Mouse (Mus musculus) embryonic facial prominence, embryonic 11.5 days (tissue): ENCODE data around the gene Ppp1r3g. TPM values are rescaled to one million over a fixed set of nuclear protein-coding genes. Genes with fewer than 3 reads are reported as not detected.

Source experiments
- ATAC-seq: fragments of 200-750 bp; cut with Nextera tagmentation; replicated peaks from 2 replicates; pipeline ENCODE4 v1.8.0; 2017; ENCODE audit warnings: low read depth; ENCODE audit not compliant: insufficient number of reproducible peaks, low FRiP score, low TSS enrichment
- DNase-seq: peaks from one replicate; pipeline ENCODE4 v3.0.0-alpha.2; 2015; ENCODE audit warnings: low spot score
- H3K27ac ChIP-seq: fragments of 300-500 bp; sonication (generic); replicated peaks from 2 replicates; pipeline ENCODE4 v1.5.1; 2014; ENCODE audit warnings: mild to moderate bottlenecking, low read depth, low read length, control low read depth
- H3K27me3 ChIP-seq: fragments of 300-500 bp; sonication (generic); 2 replicates; pipeline ENCODE4 v1.6.1; 2014; ENCODE audit warnings: mild to moderate bottlenecking, low read length, moderate library complexity, mixed read lengths; ENCODE audit not compliant: control insufficient read depth, insufficient read depth
- H3K36me3 ChIP-seq: fragments of 300-500 bp; sonication (generic); replicated peaks from 2 replicates; pipeline ENCODE4 v1.6.1; 2014; ENCODE audit warnings: low read depth, mild to moderate bottlenecking, low read length, moderate library complexity, mixed read lengths; ENCODE audit not compliant: control insufficient read depth, insufficient read depth
- H3K4me1 ChIP-seq: fragments of 300-500 bp; sonication (generic); 2 replicates; pipeline ENCODE4 v1.6.1; 2014; ENCODE audit warnings: low read length, mixed read lengths; ENCODE audit not compliant: control insufficient read depth, insufficient read depth
- H3K4me2 ChIP-seq: fragments of 300-500 bp; sonication (generic); 2 replicates; pipeline ENCODE4 v1.6.1; 2014; ENCODE audit warnings: low read depth, mild to moderate bottlenecking, control low read depth, low read length, moderate library complexity
- H3K4me3 ChIP-seq: fragments of 300-500 bp; sonication (generic); 2 replicates; pipeline ENCODE4 v1.5.1; 2014; ENCODE audit warnings: low read depth, low read length, control low read depth
- H3K9ac ChIP-seq: fragments of 300-500 bp; sonication (generic); replicated peaks from 2 replicates; pipeline ENCODE4 v1.6.1; 2014; ENCODE audit warnings: mild to moderate bottlenecking, control low read depth, low read length
- H3K9me3 ChIP-seq: fragments of 300-500 bp; sonication (generic); replicated peaks from 2 replicates; pipeline ENCODE4 v1.6.1; 2016; ENCODE audit warnings: mild to moderate bottlenecking, low read length, inconsistent platforms, mixed read lengths; ENCODE audit not compliant: control insufficient read depth
- WGBS: fragments of 180-500 bp; shearing (Covaris S2); extraction: QIAGEN DNeasy Blood & Tissue Kit; methylation state at CpG from one replicate; pipeline ENCODE4 v1.1.7; 2014; 5-methylcytosine and 5-hydroxymethylcytosine counted together
- polyA plus RNA-seq: library from polyadenylated mRNA; unstranded; fragments of >200 nt; fragmentation: Nextera tagmentation; extraction: Ambion mirVana; gene quantifications from 2 replicates; pipeline ENCODE4 v1.2.1, GENCODE M21; 2014

Gene Ppp1r3g
- polyA plus RNA-seq, 1 experiment from 2014 or later, result 0.87 TPM

DNA sequence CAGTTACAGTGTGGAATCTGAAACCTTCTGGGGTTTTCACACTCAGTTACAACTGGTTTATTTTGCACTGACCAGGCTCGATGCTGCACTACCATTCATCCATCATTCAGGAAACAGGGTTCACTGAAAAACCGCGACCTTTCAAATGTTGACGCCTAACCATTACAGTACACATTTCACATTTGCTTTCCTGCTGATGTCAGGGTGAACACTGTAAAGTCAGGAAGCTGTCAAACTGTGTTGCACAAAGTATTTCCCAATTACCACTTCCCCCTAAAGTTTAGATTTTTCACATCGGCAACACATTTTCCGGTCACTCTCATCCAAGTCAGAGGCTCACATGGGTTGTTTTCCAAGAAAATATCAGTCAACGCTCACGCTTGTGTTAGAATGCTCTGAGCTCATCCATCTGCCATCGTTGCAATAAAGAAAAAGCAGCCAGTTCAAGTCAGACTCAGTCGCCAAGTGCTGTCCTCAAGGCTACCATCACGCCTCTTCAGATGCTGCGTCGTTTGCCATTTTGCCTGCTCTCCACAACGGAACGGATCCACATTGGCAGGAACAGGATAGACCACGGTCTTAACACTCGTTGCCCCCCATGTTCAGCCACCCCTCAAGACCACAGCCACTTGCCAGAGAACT lies 8.7 kb upstream of the Ppp1r3g start:
- H3K36me3 ChIP-seq, result no peaks in the 10 kb centered on the region
- no peaks in the 10 kb centered on the region for H3K4me1 ChIP-seq
- H3K27me3 ChIP-seq, result no peaks in the 10 kb centered on the region
- H3K4me3 ChIP-seq, result no peak overlapping the region
- no peak overlapping the region for H3K27ac ChIP-seq
- DNase-seq, result peak; percentile 8
- 77% methylated on average over 17 of the region's 17 CpGs for WGBS
- ATAC-seq, result no peak
- H3K9ac ChIP-seq, result no peak overlapping the region
- H3K9me3 ChIP-seq, result no peaks in the 10 kb centered on the region
- no peak overlapping the region for H3K4me2 ChIP-seq

DNA sequence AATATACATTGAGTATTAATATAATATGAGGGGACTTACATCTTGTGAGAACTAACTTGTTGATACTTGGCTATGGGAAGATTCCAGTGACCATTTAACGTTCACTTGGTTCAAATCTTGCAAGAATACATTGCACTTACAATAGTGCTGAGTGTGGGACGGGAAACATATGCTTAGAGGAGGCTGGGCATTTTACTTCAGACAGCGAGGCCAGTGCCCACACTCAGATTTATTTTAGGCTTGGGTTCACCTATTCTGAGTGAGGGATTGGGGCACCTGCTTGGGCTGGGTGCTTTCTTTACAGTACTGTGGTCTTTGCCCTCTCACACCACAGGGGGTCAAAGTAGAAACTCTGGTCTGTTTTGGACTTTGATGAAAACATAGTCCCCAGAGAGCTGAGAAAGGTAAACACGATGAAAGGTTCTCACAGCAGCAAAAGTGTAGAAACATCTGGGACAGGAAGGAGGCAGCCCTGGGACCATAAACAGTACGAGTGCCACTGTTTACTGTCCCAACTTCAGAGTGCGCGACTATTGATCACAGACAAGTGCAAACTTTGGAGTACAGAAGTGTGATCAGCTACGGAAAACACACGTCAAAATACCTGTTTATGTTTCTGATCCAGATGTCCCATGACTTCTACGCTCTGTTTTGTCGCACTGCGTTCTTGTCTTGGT lies 890 bp downstream of the Ppp1r3g start:
- Histone ChIP-seq H3K27me3 (no peaks in the 10 kb centered on the region), H3K27ac (no peak overlapping the region), H3K4me3 (no peak overlapping the region), H3K9me3 (no peaks in the 10 kb centered on the region), H3K4me1 (no peaks in the 10 kb centered on the region), H3K4me2 (no peak overlapping the region), H3K36me3 (no peaks in the 10 kb centered on the region), H3K9ac (no peak overlapping the region)
- DNase-seq, result no peak
- WGBS, result 78% methylated on average over 12 of the region's 12 CpGs
- no peak for ATAC-seq

DNA sequence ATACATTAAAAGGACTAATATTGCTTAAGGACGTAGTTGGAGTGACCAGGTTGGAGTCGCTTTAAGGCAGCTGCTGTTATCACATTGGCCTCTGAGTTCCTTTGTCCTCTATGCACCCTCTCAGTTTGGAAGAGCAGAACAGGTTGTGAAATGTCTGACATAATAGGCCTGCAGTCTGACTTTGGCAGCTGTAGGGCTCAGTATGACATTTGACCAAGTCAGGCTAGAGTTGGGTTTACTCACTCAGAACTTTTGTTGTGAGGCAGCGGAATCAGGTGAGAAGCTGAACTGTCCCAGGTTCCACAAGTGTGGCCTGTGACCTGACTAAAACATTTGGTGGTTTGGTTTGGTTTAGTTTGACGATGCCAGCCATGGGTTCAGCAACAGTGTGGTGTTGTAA lies 4.9 kb downstream of the Ppp1r3g start:
- DNase-seq (no peak), ATAC-seq (no peak)
- no peaks in the 10 kb centered on the region for H3K9me3 ChIP-seq
- H3K36me3 ChIP-seq, result no peaks in the 10 kb centered on the region
- H3K4me1 ChIP-seq, result no peaks in the 10 kb centered on the region
- H3K4me3 ChIP-seq, result no peak overlapping the region
- no peaks in the 10 kb centered on the region; the same call in 1 of the 2 replicates for H3K27me3 ChIP-seq
- 90% methylated on average over 4 of the region's 4 CpGs for WGBS
- H3K27ac ChIP-seq, result no peak overlapping the region
- no peak overlapping the region for H3K9ac ChIP-seq
- H3K4me2 ChIP-seq, result no peak overlapping the region

DNA sequence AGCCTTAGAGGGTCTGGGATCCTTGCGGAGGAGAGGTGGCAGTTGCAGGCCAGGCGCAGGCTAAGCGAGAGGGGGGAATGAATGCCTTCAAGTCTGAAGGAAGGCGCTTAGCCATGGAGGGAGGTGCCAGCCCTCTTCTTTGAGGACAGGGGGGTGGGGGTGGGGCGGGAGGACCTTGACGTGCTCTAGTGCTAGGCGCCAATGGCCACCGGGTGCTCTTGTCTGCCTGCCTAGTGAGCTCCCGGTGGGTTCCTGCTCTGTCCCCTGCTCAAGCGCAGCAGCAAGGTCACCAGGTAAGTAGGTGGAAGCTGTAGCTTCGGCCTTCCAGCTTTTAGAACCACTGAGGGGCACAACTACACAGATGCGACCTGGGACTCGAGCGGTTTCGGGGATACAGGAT lies 9.1 kb downstream of the Ppp1r3g start:
- H3K27me3 ChIP-seq, result peaks cover 4% of the 10 kb centered on the region
- 2% methylated on average over 15 of the region's 15 CpGs for WGBS
- H3K27ac ChIP-seq, result no peak overlapping the region
- no peak overlapping the region; the same call in 1 of the 2 replicates for H3K9ac ChIP-seq
- DNase-seq, result peak; percentile 18
- H3K4me1 ChIP-seq, result no peaks in the 10 kb centered on the region
- no peaks in the 10 kb centered on the region for H3K9me3 ChIP-seq
- H3K4me3 ChIP-seq, result peak overlapping the region; percentile 55
- no peaks in the 10 kb centered on the region for H3K36me3 ChIP-seq
- no peak for ATAC-seq
- H3K4me2 ChIP-seq, result peak overlapping the region; percentile 95

DNA sequence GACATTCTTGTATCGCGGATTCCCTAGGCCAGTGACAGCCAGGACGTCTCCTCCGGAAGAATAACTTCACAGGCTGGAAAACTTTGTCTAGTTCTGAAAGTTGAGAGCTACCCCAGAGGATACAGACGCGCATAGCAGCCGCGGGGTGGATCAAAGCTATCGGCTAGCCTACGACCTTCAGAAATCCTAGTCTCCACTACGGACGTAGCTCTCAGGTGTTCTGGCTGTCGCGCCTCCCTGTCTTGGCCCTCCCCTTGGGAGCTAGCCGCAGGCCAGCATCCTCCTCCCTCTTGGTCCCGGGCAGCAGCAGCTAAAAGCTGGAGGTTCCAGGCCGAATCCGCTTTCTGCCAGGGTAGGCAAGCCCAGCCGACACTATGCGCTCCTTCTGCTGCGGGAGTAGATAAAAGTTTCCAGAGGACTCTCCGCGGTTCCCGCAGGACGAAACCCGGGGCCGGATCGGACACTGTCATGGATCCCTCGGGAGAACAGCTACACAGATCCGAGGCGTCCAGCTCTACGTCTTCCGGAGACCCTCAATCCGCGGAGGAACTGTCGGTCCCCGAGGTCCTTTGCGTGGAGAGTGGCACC lies 9.6 kb downstream of the Ppp1r3g start:
- H3K27me3 ChIP-seq, result peaks cover 4% of the 10 kb centered on the region
- no peaks in the 10 kb centered on the region for H3K9me3 ChIP-seq
- under 1% methylated on average over 38 of the region's 38 CpGs for WGBS
- DNase-seq (peak; percentile 65), ATAC-seq (peak; percentile 11)
- no peak overlapping the region for H3K27ac ChIP-seq
- peak overlapping the region; percentile 49 for H3K9ac ChIP-seq
- H3K36me3 ChIP-seq, result no peaks in the 10 kb centered on the region
- peak overlapping the region; percentile 55 for H3K4me3 ChIP-seq
- H3K4me2 ChIP-seq, result peak overlapping the region; percentile 95
- H3K4me1 ChIP-seq, result no peaks in the 10 kb centered on the region

DNA sequence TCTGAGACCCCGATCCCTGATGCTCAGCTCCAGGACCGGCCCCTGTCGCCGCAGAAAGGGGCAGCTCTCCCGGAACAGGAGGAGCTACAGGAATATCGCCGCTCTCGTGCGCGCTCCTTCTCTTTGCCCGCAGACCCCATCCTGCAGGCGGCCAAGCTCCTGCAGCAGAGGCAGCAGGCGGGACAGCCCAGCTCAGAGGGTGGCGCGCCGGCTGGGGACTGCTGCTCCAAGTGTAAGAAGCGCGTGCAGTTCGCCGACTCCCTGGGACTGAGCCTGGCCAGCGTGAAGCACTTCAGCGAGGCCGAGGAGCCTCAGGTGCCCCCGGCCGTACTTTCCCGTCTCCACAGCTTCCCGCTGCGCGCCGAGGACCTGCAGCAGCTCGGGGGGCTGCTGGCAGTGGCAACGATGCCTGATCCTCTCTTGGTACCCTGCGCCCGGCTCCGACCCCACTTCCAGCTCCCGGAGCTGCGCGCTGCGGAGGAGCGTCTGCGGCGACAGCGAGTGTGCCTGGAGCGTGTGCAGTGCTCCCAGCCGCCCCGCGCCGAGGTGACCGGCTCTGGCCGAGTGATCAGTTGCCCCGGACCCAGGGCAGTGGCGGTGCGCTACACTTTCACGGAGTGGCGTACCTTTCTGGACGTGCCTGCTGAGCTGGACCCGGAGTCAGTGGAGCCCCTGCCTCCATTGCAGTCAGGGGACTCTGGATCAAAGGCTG lies 10.2 kb downstream of the Ppp1r3g start:
- H3K9ac ChIP-seq, result peak overlapping the region; percentile 49
- no peak overlapping the region for H3K27ac ChIP-seq
- H3K9me3 ChIP-seq, result no peaks in the 10 kb centered on the region
- peak overlapping the region; percentile 95 for H3K4me2 ChIP-seq
- under 1% methylated on average over 57 of the region's 57 CpGs for WGBS
- H3K36me3 ChIP-seq, result no peaks in the 10 kb centered on the region
- DNase-seq (peak; percentile 66), ATAC-seq (peak; percentile 83)
- peaks cover 4% of the 10 kb centered on the region for H3K27me3 ChIP-seq
- H3K4me1 ChIP-seq, result no peaks in the 10 kb centered on the region
- peak overlapping the region; percentile 55 for H3K4me3 ChIP-seq

DNA sequence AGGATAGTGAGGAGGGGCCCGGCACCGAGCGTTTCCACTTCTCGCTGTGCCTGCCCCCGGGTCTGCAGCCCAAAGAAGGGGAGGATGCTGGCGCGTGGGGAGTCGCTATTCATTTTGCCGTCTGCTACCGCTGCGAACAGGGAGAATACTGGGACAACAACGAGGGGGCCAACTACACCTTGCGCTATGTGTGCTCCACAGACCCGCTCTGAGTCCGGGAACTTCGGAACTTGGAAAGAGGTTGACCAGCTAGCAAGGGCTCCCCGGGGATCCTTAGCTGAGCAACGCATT lies 10.7 kb downstream of the Ppp1r3g start:
- under 1% methylated on average over 18 of the region's 18 CpGs for WGBS
- no peaks in the 10 kb centered on the region for H3K4me1 ChIP-seq
- ATAC-seq (no peak), DNase-seq (peak; percentile 24)
- H3K4me2 ChIP-seq, result peak overlapping the region; percentile 95
- no peaks in the 10 kb centered on the region for H3K36me3 ChIP-seq
- peak overlapping the region; percentile 55 for H3K4me3 ChIP-seq
- H3K9ac ChIP-seq, result peak overlapping the region; percentile 49
- H3K27me3 ChIP-seq, result peaks cover 4% of the 10 kb centered on the region
- H3K9me3 ChIP-seq, result no peaks in the 10 kb centered on the region
- no peak overlapping the region for H3K27ac ChIP-seq

DNA sequence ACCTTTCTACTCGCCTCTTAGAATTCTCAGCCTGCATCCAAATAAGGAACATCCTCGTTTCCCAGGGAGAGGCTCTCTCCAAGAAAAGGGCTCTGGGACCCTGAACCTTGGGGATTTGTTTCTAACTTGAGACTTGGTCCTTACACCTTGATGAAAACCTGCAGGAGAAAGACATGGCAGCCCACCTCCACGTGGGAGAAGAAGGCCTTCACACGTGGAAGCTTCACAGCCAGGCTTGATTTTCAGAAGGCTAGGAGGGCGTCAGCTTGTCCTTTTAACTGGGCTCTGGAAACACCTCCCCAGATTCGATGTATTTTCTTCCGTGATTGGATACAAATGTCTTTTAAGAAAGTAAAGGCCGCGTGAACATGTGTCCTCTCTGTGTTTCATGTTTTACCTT lies 11.2 kb downstream of the Ppp1r3g start:
- no peak overlapping the region for H3K27ac ChIP-seq
- H3K36me3 ChIP-seq, result no peaks in the 10 kb centered on the region
- WGBS, result 26% methylated on average over 9 of the region's 9 CpGs
- no peaks in the 10 kb centered on the region for H3K9me3 ChIP-seq
- H3K4me1 ChIP-seq, result no peaks in the 10 kb centered on the region
- H3K4me3 ChIP-seq, result peak overlapping the region; percentile 55
- peak overlapping the region; percentile 95 for H3K4me2 ChIP-seq
- H3K27me3 ChIP-seq, result peaks cover 4% of the 10 kb centered on the region
- no peak for ATAC-seq
- DNase-seq, result no peak
- no peak overlapping the region for H3K9ac ChIP-seq
